Mouse (Mus musculus) spleen, adult 2 months (tissue): Measurements from ENCODE around the gene Klhdc9.

Source experiments
- CTCF ChIP-seq: fragments of 200-500 bp; IDR thresholded peaks from 2 replicates; pipeline ENCODE4 v1.5.1; 2011; ENCODE audit warnings: mild to moderate bottlenecking, inconsistent platforms; ENCODE audit not compliant: insufficient read depth, insufficient read length, insufficient replicate concordance; ENCODE audit errors: extremely low read depth
- POLR2A ChIP-seq: fragments of 200-500 bp; IDR thresholded peaks from 2 replicates; pipeline ENCODE4 v1.6.1; 2011; ENCODE audit warnings: low read depth, low read length, inconsistent platforms

GRCm38 (mm10) chr1:171384361-171384760, 23.8 kb upstream of the Klhdc9 start:
- TF ChIP-seq CTCF (no peak), POLR2A (no peak)
